Mouse (Mus musculus) forebrain, embryonic 10.5 days (tissue): ENCODE data around the gene Gm20721. TPM values are rescaled to one million over a fixed set of nuclear protein-coding genes. Genes with fewer than 3 reads are reported as not detected.

ENCODE experiments used
- DNase-seq: peaks from one replicate; pipeline ENCODE4 v3.0.0-alpha.2; 2017; ENCODE audit warnings: low spot score; ENCODE audit errors: extremely low spot score
- H3K27ac ChIP-seq: fragments of 300-500 bp; sonication (generic); 2 replicates; pipeline ENCODE4 v1.5.1; 2016; ENCODE audit warnings: mild to moderate bottlenecking
- H3K27me3 ChIP-seq: fragments of 300-500 bp; sonication (generic); 2 replicates; pipeline ENCODE4 v1.6.1; 2016; ENCODE audit warnings: mild to moderate bottlenecking; ENCODE audit not compliant: poor library complexity, severe bottlenecking
- H3K36me3 ChIP-seq: fragments of 300-500 bp; sonication (generic); replicated peaks from 2 replicates; pipeline ENCODE4 v1.6.1; 2016; ENCODE audit warnings: mild to moderate bottlenecking, moderate library complexity
- H3K4me1 ChIP-seq: fragments of 300-500 bp; sonication (generic); 2 replicates; pipeline ENCODE4 v1.6.1; 2016
- H3K4me3 ChIP-seq: fragments of 300-500 bp; sonication (generic); 2 replicates; pipeline ENCODE4 v1.5.1; 2016; ENCODE audit warnings: mild to moderate bottlenecking, moderate library complexity
- H3K9me3 ChIP-seq: fragments of 300-500 bp; sonication (generic); 2 replicates; pipeline ENCODE4 v1.6.1; 2016; ENCODE audit warnings: mild to moderate bottlenecking, moderate library complexity
- WGBS: fragments of 180-500 bp; shearing (Covaris S2); methylation state at CpG from one replicate; pipeline ENCODE4 v1.1.7; 2016; 5-methylcytosine and 5-hydroxymethylcytosine counted together
- polyA plus RNA-seq: library from polyadenylated mRNA; unstranded; fragments of >200 nt; fragmentation: Nextera tagmentation; extraction: Ambion mirVana; gene quantifications from 2 replicates; pipeline ENCODE4 v1.2.1, GENCODE M21; 2016

The Gm20721 gene
- polyA plus RNA-seq, 1 experiment from 2014 or later: 8.1 TPM

GRCm38 (mm10) chr2:174340893-174341580 lies 5.5 kb downstream of the Gm20721 start:
- no peak for DNase-seq
- Histone ChIP-seq H3K36me3 (peaks cover 97% of the 10 kb centered on the region), H3K27ac (no peak overlapping the region), H3K27me3 (no peaks in the 10 kb centered on the region), H3K9me3 (peaks cover 9% of the 10 kb centered on the region; the same call in 1 of the 2 replicates), H3K4me1 (peaks cover 37% of the 10 kb centered on the region), H3K4me3 (no peak overlapping the region)
- 95% methylated on average over 4 of the region's 4 CpGs for WGBS

- no peaks in the 10 kb centered on the region for H3K27me3 ChIP-seq
- H3K9me3 ChIP-seq: peaks cover 6% of the 10 kb centered on the region; the same call in 1 of the 2 replicates
- H3K36me3 ChIP-seq: peaks cover 92% of the 10 kb centered on the region
- peaks cover 44% of the 10 kb centered on the region for H3K4me1 ChIP-seq
- no peak overlapping the region for H3K27ac ChIP-seq
- 90% methylated on average over 3 of the region's 3 CpGs for WGBS
- H3K4me3 ChIP-seq: no peak overlapping the region
- DNase-seq: no peak
These were observed 6.2 kb downstream of the Gm20721 start for GRCm38 (mm10) chr2:174340229-174340892.

DNA sequence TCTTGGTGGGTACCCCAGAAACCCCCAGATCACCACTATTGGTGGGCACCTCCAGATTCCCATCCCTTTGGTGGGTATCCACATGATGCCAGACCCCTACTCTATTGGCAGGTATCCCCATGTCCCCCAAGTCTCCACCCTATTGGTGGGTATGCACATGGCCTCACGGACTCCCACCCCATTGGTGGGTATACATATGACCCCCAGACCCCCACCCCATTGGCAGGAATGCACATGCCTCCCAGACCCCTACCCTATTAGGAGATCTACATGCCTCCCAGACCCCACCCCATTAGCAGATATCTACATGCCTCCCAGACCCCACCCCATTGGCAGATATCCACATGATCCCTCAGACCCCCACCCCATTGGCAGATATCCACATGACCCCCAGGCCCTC lies 6.8 kb downstream of the Gm20721 start:
- H3K27me3 ChIP-seq: no peaks in the 10 kb centered on the region
- H3K4me1 ChIP-seq: peaks cover 51% of the 10 kb centered on the region
- WGBS: 100% methylated on average over 1 of the region's 1 CpGs

DNA sequence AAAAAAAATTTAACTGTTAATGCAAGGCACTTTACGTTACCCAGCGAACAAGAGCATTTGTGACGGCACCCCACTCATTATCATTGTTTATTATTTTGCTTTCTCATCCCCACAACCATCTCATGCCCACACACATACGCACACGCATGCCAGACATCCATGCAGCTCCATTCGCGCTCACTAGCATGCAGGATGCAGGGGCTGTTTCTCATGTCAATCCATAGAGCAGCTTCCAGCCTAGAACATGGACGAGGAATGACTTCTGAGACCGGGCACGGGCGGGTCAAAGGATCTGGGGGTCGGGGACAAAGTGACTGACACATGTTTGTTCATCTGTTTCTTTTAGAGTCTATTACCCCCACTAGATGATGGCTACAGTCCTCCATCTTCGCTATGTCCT lies 9.2 kb downstream of the Gm20721 start:
- peaks cover 57% of the 10 kb centered on the region for H3K4me1 ChIP-seq
- 92% methylated on average over 13 of the region's 13 CpGs for WGBS
- peaks cover 77% of the 10 kb centered on the region for H3K36me3 ChIP-seq

More for the DNA sequence above, 6.8 kb downstream of the Gm20721 start:
- Histone ChIP-seq H3K4me3 (no peak overlapping the region), H3K36me3 (peaks cover 92% of the 10 kb centered on the region), H3K9me3 (no peaks in the 10 kb centered on the region; the same call in 1 of the 2 replicates), H3K27ac (no peak overlapping the region)
- no peak for DNase-seq

GRCm38 (mm10) chr2:174334415-174334814 lies 12.1 kb downstream of the Gm20721 start:
- Histone ChIP-seq H3K4me1 (peaks cover 61% of the 10 kb centered on the region), H3K9me3 (no peaks in the 10 kb centered on the region), H3K27me3 (no peaks in the 10 kb centered on the region), H3K36me3 (peaks cover 49% of the 10 kb centered on the region), H3K4me3 (no peak overlapping the region), H3K27ac (no peak overlapping the region)
- 86% methylated on average over 10 of the region's 10 CpGs for WGBS
- no peak for DNase-seq

More for the DNA sequence above, 9.2 kb downstream of the Gm20721 start:
- Histone ChIP-seq H3K4me3 (no peak overlapping the region), H3K27ac (no peak overlapping the region), H3K27me3 (no peaks in the 10 kb centered on the region), H3K9me3 (no peaks in the 10 kb centered on the region)
- no peak for DNase-seq

GRCm38 (mm10) chr2:174333239-174333890 lies 13.1 kb downstream of the Gm20721 start:
- Histone ChIP-seq H3K36me3 (peaks cover 46% of the 10 kb centered on the region), H3K27me3 (peaks cover 3% of the 10 kb centered on the region; the same call in 1 of the 2 replicates), H3K4me1 (peaks cover 71% of the 10 kb centered on the region), H3K9me3 (peaks cover 7% of the 10 kb centered on the region), H3K27ac (no peak overlapping the region), H3K4me3 (0 out of 2 replicates have a peak overlapping the region, but pooled peaks have one; percentile 98)
- DNase-seq: no peak
- 76% methylated on average over 7 of the region's 7 CpGs for WGBS

DNA sequence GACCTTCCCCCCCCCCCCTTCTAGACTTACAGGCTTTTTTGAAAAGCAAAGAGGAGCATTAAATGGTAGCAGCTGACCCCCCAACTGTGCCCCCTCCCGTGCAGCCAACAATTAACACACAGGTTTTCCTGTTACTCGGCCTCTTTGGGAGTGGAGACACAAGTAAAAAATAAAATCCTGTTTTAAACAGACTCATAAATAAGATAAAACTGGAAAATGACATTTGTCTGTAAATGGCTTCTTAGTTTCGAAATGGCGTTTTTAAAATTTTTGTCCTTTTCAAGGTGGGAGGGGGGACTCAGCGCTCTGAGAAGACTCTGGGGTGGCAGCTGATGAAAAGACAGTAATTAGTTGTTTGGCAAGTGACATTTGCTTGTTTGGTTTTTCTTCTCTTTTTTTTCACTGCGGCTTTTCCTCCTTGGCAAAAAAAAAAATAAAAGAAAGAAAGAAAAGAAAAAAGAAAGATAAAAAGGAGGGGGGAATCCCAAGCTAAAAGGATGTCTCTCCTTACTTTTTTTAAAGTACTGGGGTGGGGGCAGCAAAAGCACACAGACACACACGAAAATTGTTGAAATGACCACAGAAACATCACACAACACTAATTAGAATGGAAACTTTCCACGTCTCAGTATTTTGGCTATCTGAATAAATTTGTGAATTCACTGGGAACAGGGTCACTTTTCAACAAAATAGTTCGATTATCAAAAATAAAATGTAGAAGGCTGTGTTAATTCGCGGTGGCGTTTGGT lies 15.1 kb downstream of the Gm20721 start:
- Histone ChIP-seq H3K27me3 (peaks cover 5% of the 10 kb centered on the region; the same call in 1 of the 2 replicates), H3K36me3 (peaks cover 42% of the 10 kb centered on the region), H3K27ac (peak overlapping the region; percentile 100), H3K4me3 (peak overlapping the region; percentile 98), H3K4me1 (peaks cover 74% of the 10 kb centered on the region), H3K9me3 (peaks cover 22% of the 10 kb centered on the region)
- no peak for DNase-seq
- WGBS: 32% methylated on average over 12 of the region's 12 CpGs

GRCm38 (mm10) chr2:174330616-174331191 lies 15.8 kb downstream of the Gm20721 start:
- under 1% methylated on average over 35 of the region's 48 CpGs for WGBS
- DNase-seq: peak; percentile 80
- H3K27me3 ChIP-seq: peaks cover 5% of the 10 kb centered on the region; the same call in 1 of the 2 replicates
- H3K4me1 ChIP-seq: peaks cover 72% of the 10 kb centered on the region
- peak overlapping the region; percentile 100 for H3K27ac ChIP-seq
- H3K4me3 ChIP-seq: peak overlapping the region; percentile 98
- H3K36me3 ChIP-seq: peaks cover 38% of the 10 kb centered on the region
- peaks cover 22% of the 10 kb centered on the region for H3K9me3 ChIP-seq

- Histone ChIP-seq H3K36me3 (peaks cover 32% of the 10 kb centered on the region), H3K27me3 (peaks cover 5% of the 10 kb centered on the region; the same call in 1 of the 2 replicates), H3K27ac (peak overlapping the region; percentile 100), H3K4me1 (peaks cover 65% of the 10 kb centered on the region), H3K4me3 (peak overlapping the region; percentile 98), H3K9me3 (peaks cover 22% of the 10 kb centered on the region)
- WGBS: under 1% methylated on average over 92 of the region's 131 CpGs
- DNase-seq: peak; percentile 87
These were observed 16.6 kb downstream of the Gm20721 start for GRCm38 (mm10) chr2:174329663-174330615.

- H3K9me3 ChIP-seq: peaks cover 22% of the 10 kb centered on the region
- peak; percentile 44 for DNase-seq
- H3K36me3 ChIP-seq: peaks cover 24% of the 10 kb centered on the region
- 41% methylated on average over 58 of the region's 58 CpGs for WGBS
- H3K27me3 ChIP-seq: peaks cover 5% of the 10 kb centered on the region; the same call in 1 of the 2 replicates
- H3K4me1 ChIP-seq: peaks cover 56% of the 10 kb centered on the region
- peak overlapping the region; percentile 100 for H3K27ac ChIP-seq
- H3K4me3 ChIP-seq: peak overlapping the region; percentile 98
These were observed 17.4 kb downstream of the Gm20721 start for GRCm38 (mm10) chr2:174328926-174329662.
